7 mouse cellular contexts compared by ENCODE assay signal in genomic region chr10:42251203-42251602, GRCm38 (mm10). TPM values are rescaled to one million over a fixed set of nuclear protein-coding genes. Genes with fewer than 3 reads are reported as not detected.
DNase-seq lines count a peak whose midpoint lies in the region; ATAC-seq and TF ChIP-seq lines count a peak whose summit lies in the region.

No protein-coding gene starts in this region.

- ATAC-seq in hindbrain, embryonic 16.5 days = peak; percentile 83

- no peaks in the 10 kb centered on the region for H3K27me3 ChIP-seq in hindbrain, embryonic 16.5 days (replicated peaks; ENCODE audit: control insufficient read depth, insufficient read depth, low read length)

- 46% methylated on average over 7 of the region's 7 CpGs for WGBS in hindbrain, embryonic 16.5 days

- no peak overlapping the region for H3K4me2 ChIP-seq in hindbrain, embryonic 16.5 days (ENCODE audit: low read length)

- H3K27ac ChIP-seq in hindbrain, embryonic 16.5 days (ENCODE audit: low read depth, low read length) = peak overlapping the region; percentile 57; the same call in 1 of the 2 replicates
- peak overlapping the region; percentile 88 for H3K27ac ChIP-seq in left cerebral cortex, adult 2 months

- peaks cover 9% of the 10 kb centered on the region for H3K4me1 ChIP-seq in hindbrain, embryonic 16.5 days (ENCODE audit: control insufficient read depth, insufficient read depth, low read depth, low read length)

- H3K9me3 ChIP-seq in hindbrain, embryonic 16.5 days (ENCODE audit: control insufficient read depth, low read length) = no peaks in the 10 kb centered on the region

- TF ChIP-seq CTCF in left cerebral cortex, adult 2 months (IDR thresholded peaks at IDR 0.05) = no peak

- no peaks in the 10 kb centered on the region for H3K36me3 ChIP-seq in hindbrain, embryonic 16.5 days (ENCODE audit: control insufficient read depth, insufficient read depth, low read length)

- intact Hi-C loops in left cerebral cortex, adult 2 months (cut with DNase I) = loop anchor here (2.0 kb wide), 1 partner anchor 26 kb away; the partner anchor contains the start of gene Foxo3

- H3K4me3 ChIP-seq in hindbrain, embryonic 16.5 days (ENCODE audit: low read length) = no peak overlapping the region
- no peak overlapping the region for H3K4me3 ChIP-seq in left cerebral cortex, adult 2 months

- peak overlapping the region; percentile 22; the same call in 1 of the 2 replicates for H3K9ac ChIP-seq in hindbrain, embryonic 16.5 days (ENCODE audit: low read depth, low read length)

- peak; percentile 82 for DNase-seq in adrenal gland, adult 2 months
- peak; percentile 39 to 44 for DNase-seq in cerebellum, postnatal 10 days
- DNase-seq in gastrocnemius, postnatal 10 days = peak; percentile 46
- DNase-seq in left cerebral cortex, adult 2 months (ENCODE audit: extremely low spot score in 1 of 2, low spot score in 2 of 2) = peak in 1 of 2 experiments; percentile 49
- DNase-seq in lung, postnatal 36 days = peak; percentile 95
- no peak for DNase-seq in spleen, postnatal 10 days (ENCODE audit: low spot score in 2 of 2)

RNA-seq across cellular contexts. Expression of gene Foxo3, which starts 25.4 kb away (rescaled TPM):
- 10 to 100 TPM; 39.7 to 55.6 TPM for total RNA-seq in adrenal gland, adult 2 months (2021)
- polyA plus RNA-seq in adrenal gland, adult 2 months (2012; rRNA removed) = 53.3 and 76.1 TPM in 2 replicates
- 10 to 100 TPM; 31.4 to 43.5 TPM for total RNA-seq in gastrocnemius, postnatal 10 days (2021)
- polyA plus RNA-seq in hindbrain, embryonic 16.5 days (2015; fragmentation: Nextera tagmentation; extraction: Ambion mirVana) = 4.3 and 4.4 TPM in 2 replicates
- 10 to 100 TPM; 74.6 to 77.5 TPM for total RNA-seq in left cerebral cortex, adult 2 months (2021)

Comparison
In these comparisons a context has a peak if more than half of its experiments do, and no peak if none do; other contexts are left out.
1. DNase-seq: peak in adrenal gland, adult 2 months (single experiment), cerebellum, postnatal 10 days (2 of 2), gastrocnemius, postnatal 10 days (single experiment) and lung, postnatal 36 days (single experiment); none in spleen, postnatal 10 days (0 of 2).